Mouse (Mus musculus): ENCODE results near the gene Bpifb4.

Gene Bpifb4

DNA sequence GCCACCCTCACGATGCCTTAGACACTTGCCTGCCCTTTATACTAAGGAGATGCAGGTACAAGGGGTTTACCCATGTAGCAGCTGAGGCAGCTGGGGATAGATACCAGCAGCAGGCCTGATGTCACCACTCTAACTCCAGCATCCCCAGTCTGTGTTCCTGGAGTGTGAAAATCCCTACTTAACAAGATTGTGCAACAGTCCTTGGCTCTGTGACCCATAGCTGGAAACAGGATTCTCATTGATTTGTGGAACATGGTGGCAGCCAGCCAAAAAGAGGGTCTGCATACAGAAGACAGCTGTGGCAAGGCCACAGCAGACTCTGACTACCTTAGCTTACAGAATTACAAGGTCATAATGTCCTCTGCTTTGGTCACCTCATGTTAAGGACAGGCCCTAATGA lies 67.1 kb downstream of the Bpifb4 start:
- no peak for DNase-seq (ENCODE audit: low read depth, low spot score)

DNA sequence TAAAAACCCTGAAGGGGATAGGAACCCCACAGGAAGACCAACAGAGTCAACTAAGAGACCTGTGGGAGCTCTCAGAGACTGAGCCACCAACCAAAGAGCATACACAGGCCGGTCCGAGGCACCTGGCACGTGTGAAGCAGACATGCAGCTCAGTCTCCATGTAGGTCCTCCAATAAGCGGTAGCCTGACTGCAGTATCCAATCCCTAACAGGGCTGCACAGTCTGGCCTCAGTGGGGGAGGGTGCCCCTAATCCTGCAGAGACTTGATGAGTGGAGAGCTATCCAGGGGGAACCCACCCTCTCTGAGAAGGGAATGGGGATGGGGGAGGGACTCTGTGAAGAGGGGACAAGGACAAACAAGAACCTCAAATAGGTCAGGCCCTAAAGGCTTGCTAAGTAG lies 67.7 kb downstream of the Bpifb4 start:
- no peak for DNase-seq (ENCODE audit: low read depth, low spot score)

DNA sequence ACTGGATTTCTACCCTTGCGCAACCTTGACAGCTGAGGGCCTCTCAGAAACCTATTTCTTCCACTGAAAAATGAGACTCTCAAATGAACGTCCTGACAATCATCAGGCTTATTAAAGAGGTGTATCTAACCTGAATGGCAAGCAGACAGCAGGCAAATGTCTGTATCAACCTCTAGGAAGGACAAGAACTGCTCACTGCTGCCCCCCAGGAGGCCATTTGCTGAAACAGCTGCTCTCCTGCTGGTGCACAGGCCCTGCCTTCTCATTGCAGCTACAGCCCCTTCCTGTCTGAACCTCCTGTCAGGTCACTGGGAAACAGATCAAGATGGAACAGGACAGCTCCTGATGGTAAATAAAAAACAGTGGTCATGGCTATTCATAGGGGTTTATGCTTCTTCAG lies 68.3 kb downstream of the Bpifb4 start:
- DNase-seq (ENCODE audit: low read depth, low spot score) = peak; percentile 31

DNA sequence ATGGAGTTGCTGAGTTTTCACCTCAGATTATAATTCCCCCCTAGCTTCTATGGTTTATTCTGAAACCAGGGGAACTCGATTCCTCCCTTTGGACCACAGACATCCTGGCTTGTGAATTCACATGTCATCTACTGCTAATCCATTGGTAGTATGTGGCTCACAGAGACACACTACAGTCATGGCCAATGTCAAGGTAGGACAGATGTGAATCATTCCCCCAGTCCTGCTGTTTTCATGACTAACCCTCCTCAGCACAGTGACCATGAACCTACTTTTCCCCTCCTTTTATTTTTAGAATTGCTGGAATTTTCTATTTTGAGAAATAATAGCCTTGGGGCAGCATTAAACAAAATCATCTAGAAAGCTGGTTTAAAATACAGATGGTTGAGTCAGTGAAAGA lies 69.4 kb downstream of the Bpifb4 start:
- no peak for DNase-seq (ENCODE audit: low read depth, low spot score)

DNA sequence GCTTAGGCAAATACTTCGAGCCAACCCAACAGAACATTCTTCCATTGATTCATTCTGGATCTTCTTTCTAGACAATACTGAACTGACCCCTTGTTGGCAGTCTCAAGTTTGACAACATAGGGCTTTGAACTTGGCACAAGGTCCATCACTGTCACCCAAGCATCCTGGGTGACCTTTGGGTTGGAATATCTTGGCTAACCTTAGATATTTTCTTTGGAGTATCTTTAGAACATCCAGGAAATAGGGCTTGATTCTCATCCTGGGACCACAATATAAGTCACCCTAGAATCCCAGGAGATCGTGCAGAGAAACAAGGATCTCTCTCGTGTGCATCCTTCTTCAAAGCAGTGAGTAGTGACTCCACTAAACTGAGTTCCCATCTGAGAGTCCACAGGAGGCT lies 70.0 kb downstream of the Bpifb4 start, which contains the start of gene Bpifa2:
Gene Bpifa2, plus strand, starts transcription at position 301 of the 400 bp plus-strand sequence.
- DNase-seq (ENCODE audit: low read depth, low spot score) = no peak

All from ES-CJ7 (cell line).